Comparison of ENCODE assay signal across 20 mouse cellular contexts in the genomic region with DNA sequence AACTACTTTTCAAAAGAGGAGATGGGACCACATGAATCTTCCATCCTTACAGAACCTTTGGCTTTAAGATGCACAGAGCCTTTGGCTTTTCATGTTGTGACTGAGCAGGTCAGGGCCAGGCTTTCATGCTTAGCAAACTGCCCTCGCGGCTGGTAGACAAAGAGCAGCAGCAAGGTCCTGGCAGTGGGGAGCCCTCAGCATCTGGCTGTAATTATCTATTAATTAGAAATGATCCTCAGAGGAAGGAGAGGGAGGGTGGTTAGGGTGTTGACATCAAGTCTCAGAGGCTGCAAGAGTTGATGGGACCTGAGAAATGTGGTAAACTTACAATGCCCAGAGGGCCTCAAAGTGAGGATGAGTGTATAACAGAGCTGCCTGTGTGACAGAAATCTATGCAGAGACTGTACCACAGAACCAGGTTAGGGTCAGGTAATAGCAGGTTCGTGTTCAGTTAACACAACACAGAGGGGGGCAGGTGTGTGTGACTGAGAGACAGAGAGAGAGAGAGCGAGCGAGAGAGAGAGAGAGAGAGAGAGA.
A peak's percentile ranks its signal among the peaks of the same experiment; 100 is the strongest.
DNase-seq lines count a peak whose midpoint lies in the region; ATAC-seq lines count a peak whose summit lies in the region.
"Had no signal": no experiment of that assay in that cellular context is flagged by ENCODE, and none has a peak within 500 bp of the region (broad histone marks: within the 10 kb centered on the region; RNA-seq: fewer than 3 reads in every experiment).

No protein-coding gene starts in this region.

- H3K4me3 ChIP-seq in hindbrain, embryonic 11.5 days (ENCODE audit: low read depth, low read length): no peak overlapping the region
- H3K4me3 ChIP-seq in hindbrain, embryonic 12.5 days: no peak overlapping the region
- H3K4me3 ChIP-seq in embryonic facial prominence, embryonic 10.5 days: no peak overlapping the region
- H3K4me3 ChIP-seq: embryonic facial prominence, embryonic 15.5 days; kidney, embryonic 15.5 days; liver, embryonic 13.5 days had no signal

- no peaks in the 10 kb centered on the region for H3K27me3 ChIP-seq in hindbrain, embryonic 11.5 days (ENCODE audit: control insufficient read depth, insufficient read depth, low read length)
- H3K27me3 ChIP-seq in hindbrain, embryonic 12.5 days: no peaks in the 10 kb centered on the region
- no peaks in the 10 kb centered on the region for H3K27me3 ChIP-seq in embryonic facial prominence, embryonic 10.5 days (replicated peaks; ENCODE audit: low read depth, poor library complexity, severe bottlenecking)
- H3K27me3 ChIP-seq: embryonic facial prominence, embryonic 15.5 days; kidney, embryonic 15.5 days; liver, embryonic 13.5 days had no signal

- peak; percentile 18 for DNase-seq in hindbrain, embryonic 11.5 days (ENCODE audit: low spot score)
- DNase-seq in embryo, embryonic 10 days (ENCODE audit: low spot score): peak; percentile 62
- peak; percentile 58 for DNase-seq in embryonic facial prominence, embryonic 10.5 days (ENCODE audit: low spot score)
- peak; percentile 12 for DNase-seq in mesoderm, embryonic 11.5 days (ENCODE audit: low read depth, low spot score)
- DNase-seq in left cerebral cortex, postnatal 14 days (ENCODE audit: low spot score in 2 of 2): no peak
- DNase-seq in adipocyte (ENCODE audit: low spot score): no peak
- DNase-seq: adrenal gland, adult 2 months; cerebellum, adult 2 months; gastrocnemius, postnatal 36 days; kidney, adult 11 months; kidney, postnatal 36 days; layer of hippocampus, postnatal 36 days; liver, embryonic 13.5 days; lung, adult 2 months; right cerebral cortex, postnatal 4 days; thymus, postnatal 14 days had no signal

- WGBS in hindbrain, embryonic 11.5 days: 62% methylated on average over 5 of the region's 5 CpGs
- 50% methylated on average over 5 of the region's 5 CpGs for WGBS in hindbrain, embryonic 12.5 days
- 32% methylated on average over 5 of the region's 5 CpGs for WGBS in embryonic facial prominence, embryonic 10.5 days

- no peak overlapping the region for H3K27ac ChIP-seq in hindbrain, embryonic 11.5 days (ENCODE audit: low read depth, low read length)
- no peak overlapping the region for H3K27ac ChIP-seq in hindbrain, embryonic 12.5 days
- peak overlapping the region; percentile 68 for H3K27ac ChIP-seq in embryonic facial prominence, embryonic 10.5 days (replicated peaks)
- H3K27ac ChIP-seq: embryonic facial prominence, embryonic 15.5 days; kidney, embryonic 15.5 days; liver, embryonic 13.5 days had no signal

- H3K36me3 ChIP-seq in hindbrain, embryonic 11.5 days (ENCODE audit: control insufficient read depth, insufficient read depth, low read length): no peaks in the 10 kb centered on the region
- H3K36me3 ChIP-seq in hindbrain, embryonic 12.5 days: no peaks in the 10 kb centered on the region
- H3K36me3 ChIP-seq in embryonic facial prominence, embryonic 10.5 days (replicated peaks): no peaks in the 10 kb centered on the region
- H3K36me3 ChIP-seq: embryonic facial prominence, embryonic 15.5 days; kidney, embryonic 15.5 days; liver, embryonic 13.5 days had no signal

- H3K4me1 ChIP-seq in hindbrain, embryonic 11.5 days (replicated peaks; ENCODE audit: control insufficient read depth, insufficient read depth, low read length): no peaks in the 10 kb centered on the region
- no peaks in the 10 kb centered on the region; the same call in 1 of the 2 replicates for H3K4me1 ChIP-seq in hindbrain, embryonic 12.5 days
- H3K4me1 ChIP-seq in embryonic facial prominence, embryonic 10.5 days: peaks cover 19% of the 10 kb centered on the region
- H3K4me1 ChIP-seq: embryonic facial prominence, embryonic 15.5 days; kidney, embryonic 15.5 days; liver, embryonic 13.5 days had no signal

- no peak for ATAC-seq in hindbrain, embryonic 11.5 days (ENCODE audit: low FRiP score)
- no peak for ATAC-seq in hindbrain, embryonic 12.5 days (ENCODE audit: low FRiP score)
- ATAC-seq: Patski had no signal

- intact Hi-C loops in left cerebral cortex, postnatal 14 days (cut with DNase I): no loop called here

- H3K9me3 ChIP-seq in hindbrain, embryonic 11.5 days (ENCODE audit: control insufficient read depth, low read length): no peaks in the 10 kb centered on the region
- no peaks in the 10 kb centered on the region for H3K9me3 ChIP-seq in hindbrain, embryonic 12.5 days (replicated peaks)
- H3K9me3 ChIP-seq in embryonic facial prominence, embryonic 10.5 days: no peaks in the 10 kb centered on the region
- H3K9me3 ChIP-seq: embryonic facial prominence, embryonic 15.5 days; kidney, embryonic 15.5 days; liver, embryonic 13.5 days had no signal

- no peak overlapping the region for H3K4me2 ChIP-seq in hindbrain, embryonic 11.5 days (replicated peaks; ENCODE audit: low read depth, low read length)
- H3K4me2 ChIP-seq in hindbrain, embryonic 12.5 days (replicated peaks): no peak overlapping the region
- H3K4me2 ChIP-seq: embryonic facial prominence, embryonic 15.5 days; kidney, embryonic 15.5 days; liver, embryonic 13.5 days had no signal

- H3K9ac ChIP-seq in hindbrain, embryonic 11.5 days (ENCODE audit: low read depth, low read length): no peak overlapping the region
- no peak overlapping the region for H3K9ac ChIP-seq in hindbrain, embryonic 12.5 days
- H3K9ac ChIP-seq: embryonic facial prominence, embryonic 15.5 days; kidney, embryonic 15.5 days; liver, embryonic 13.5 days had no signal

Comparison
In these comparisons a context has a peak if more than half of its experiments do, and no peak if none do; other contexts are left out.
1. DNase-seq: peak in hindbrain, embryonic 11.5 days (single experiment), embryo, embryonic 10 days (single experiment), embryonic facial prominence, embryonic 10.5 days (single experiment) and mesoderm, embryonic 11.5 days (single experiment); none in left cerebral cortex, postnatal 14 days (0 of 2) and adipocyte (single experiment).